Mouse (Mus musculus) heart, adult 10 weeks (tissue): ENCODE data around the gene Ptpra. TPM values are rescaled to one million over a fixed set of nuclear protein-coding genes. Genes with fewer than 3 reads are reported as not detected.

Source experiments
- polyA plus RNA-seq: library from polyadenylated mRNA; stranded (reverse); fragments of 350-450 nt; fragmentation: Illumina TruSeq; extraction: RNeasy Lipid Tissue Mini Kit (QIAGEN cat#74804); gene quantifications from one replicate; pipeline ENCODE4 v1.2.3, GENCODE M21; 2014; ENCODE audit warnings: low read depth, low replicate concordance

Gene Ptpra
- 38.9 TPM for polyA plus RNA-seq

GRCm38 (mm10) chr2:130449794-130450433 is at the start of gene Ptpra:
TSS of gene Ptpra (plus strand) at chr2:130450278.

GRCm38 (mm10) chr2:130404939-130405338 is 45.1 kb upstream of the Ptpra start, which contains the start of the genes Gm28372 and 1700020A23Rik:
TSS of gene Gm28372 (plus strand) at chr2:130405239.
TSS of gene 1700020A23Rik (plus strand) at chr2:130405259.

DNA sequence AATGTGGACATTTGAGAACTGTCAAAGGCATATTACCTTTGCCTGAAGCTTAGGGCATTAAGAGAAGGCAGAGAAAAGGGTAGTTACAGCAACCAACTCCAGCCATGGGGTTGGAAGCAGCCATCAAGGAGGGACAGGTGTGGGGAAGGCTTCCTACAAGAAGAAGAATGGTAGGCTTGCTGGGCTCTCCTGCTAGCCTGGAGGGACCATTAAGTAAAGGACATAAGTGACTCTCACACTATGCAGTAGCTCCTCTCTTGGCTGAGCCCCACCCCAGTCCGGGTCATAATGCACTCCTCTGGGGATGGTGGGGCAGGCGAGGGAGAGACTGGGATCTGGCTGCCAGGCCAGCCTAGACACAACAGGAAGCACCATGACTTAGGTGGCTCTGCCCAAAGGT is 43.9 kb upstream of the Ptpra start, which contains the start of gene Tmem239:
Gene Tmem239, plus strand, starts transcription at position 301 of the 400 bp plus-strand sequence.

GRCm38 (mm10) chr2:130424126-130424853 is 25.8 kb upstream of the Ptpra start, which contains the start of the genes Vps16 and Pced1a:
TSS of gene Vps16 (plus strand) at chr2:130424339.
TSS of gene Pced1a (minus strand) at chr2:130424701.

DNA sequence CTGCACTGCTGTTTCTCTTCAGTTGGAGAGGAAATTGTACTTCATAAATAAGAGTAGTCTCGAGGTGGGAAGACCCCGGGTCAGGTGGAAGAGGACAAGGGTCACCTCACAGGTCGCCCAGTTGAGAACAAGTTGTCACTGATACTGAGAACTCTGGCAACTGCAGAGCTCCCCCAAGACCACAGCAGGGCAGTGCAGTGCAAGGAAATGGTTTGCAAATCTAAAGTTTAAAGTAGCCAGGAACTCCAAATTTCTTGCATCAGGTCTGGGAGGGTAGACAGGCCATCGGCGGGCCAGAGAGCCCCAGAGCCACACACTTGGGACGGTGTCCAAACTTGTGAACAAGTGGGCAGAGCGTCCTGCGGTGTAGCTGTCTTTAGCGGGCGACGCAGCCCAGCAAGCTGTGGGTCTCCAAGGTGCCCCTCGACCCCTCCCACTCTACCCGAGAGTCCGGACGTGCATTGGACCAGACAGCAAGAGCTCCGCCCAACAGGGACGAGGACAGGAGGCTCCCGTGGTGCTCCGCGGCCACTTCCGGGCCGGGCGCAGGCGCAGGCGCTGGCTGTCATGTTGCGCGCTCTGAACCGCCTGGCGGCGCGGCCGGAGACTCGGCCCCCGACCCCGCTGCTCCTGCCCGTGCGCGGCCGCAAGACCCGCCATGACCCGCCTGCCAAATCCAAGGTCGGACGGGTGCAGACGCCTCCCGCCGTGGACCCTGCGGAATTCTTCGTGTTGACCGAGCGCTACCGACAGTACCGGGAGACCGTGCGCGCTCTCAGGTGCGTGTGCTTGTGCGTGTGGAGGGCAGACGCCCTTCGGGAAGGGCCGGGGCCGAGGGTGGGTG is 113.4 kb downstream of the Ptpra start, which contains the start of gene Mrps26:
Gene Mrps26, plus strand, starts transcription at position 531 of the 844 bp plus-strand sequence.

GRCm38 (mm10) chr2:130575873-130576272 is 125.8 kb downstream of the Ptpra start, which contains the start of gene Oxt:
TSS of gene Oxt (plus strand) at chr2:130576173.

DNA sequence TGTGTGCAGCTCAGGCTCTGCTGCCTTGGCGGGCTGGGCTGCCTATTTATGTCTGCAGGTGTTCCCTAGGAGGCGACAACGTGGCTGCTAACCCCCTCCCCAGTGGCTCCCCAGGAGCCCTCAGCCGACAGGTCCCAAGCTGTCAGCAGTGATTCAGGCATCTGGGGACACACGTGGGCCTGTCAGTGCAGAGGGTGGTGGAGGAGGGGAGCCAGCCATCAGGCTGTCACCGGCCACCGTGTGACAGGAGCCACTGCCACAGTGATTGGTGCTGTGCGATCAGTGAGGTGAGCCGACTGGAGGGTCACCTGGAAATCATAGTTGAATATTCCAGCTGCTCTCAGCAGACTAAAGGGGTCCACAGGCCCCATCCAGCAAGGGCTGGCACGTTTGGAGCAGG is 132.5 kb downstream of the Ptpra start, which contains the start of gene Avp:
Gene Avp, minus strand, starts transcription at position 3 of the 400 bp plus-strand sequence.

Other genes starting within 250 kb of the Ptpra start
- 47.6 TPM for gene Nop56, start 175.8 kb upstream of the Ptpra start, polyA plus RNA-seq
- gene Idh3b, start 165.7 kb upstream of the Ptpra start, polyA plus RNA-seq, result 950 TPM
- gene Ebf4, start 155.1 kb upstream of the Ptpra start, polyA plus RNA-seq, result 0.73 TPM
- gene Cpxm1, start 52.7 kb upstream of the Ptpra start, polyA plus RNA-seq, result 9.0 TPM
- gene Gm28372, start 45.0 kb upstream of the Ptpra start, polyA plus RNA-seq, result not detected
- not detected for gene 1700020A23Rik, start 45.0 kb upstream of the Ptpra start, polyA plus RNA-seq
- not detected for gene Tmem239, start 43.8 kb upstream of the Ptpra start, polyA plus RNA-seq
- gene Vps16, start 25.9 kb upstream of the Ptpra start, polyA plus RNA-seq, result 35.1 TPM
- 7.9 TPM for gene Pced1a, start 25.6 kb upstream of the Ptpra start, polyA plus RNA-seq
- 38.3 TPM for gene Mrps26, start 113.5 kb downstream of the Ptpra start, polyA plus RNA-seq
- not detected for gene Oxt, start 125.9 kb downstream of the Ptpra start, polyA plus RNA-seq
- not detected for gene Avp, start 132.3 kb downstream of the Ptpra start, polyA plus RNA-seq
- 7.6 TPM for gene Fastkd5, start 179.7 kb downstream of the Ptpra start, polyA plus RNA-seq
- gene Ubox5, start 179.8 kb downstream of the Ptpra start, polyA plus RNA-seq, result 4.2 TPM
- 6.1 TPM for gene Lzts3, start 192.5 kb downstream of the Ptpra start, polyA plus RNA-seq
- 105 TPM for gene Ddrgk1, start 214.4 kb downstream of the Ptpra start, polyA plus RNA-seq
- 40.9 TPM for gene Itpa, start 217.3 kb downstream of the Ptpra start, polyA plus RNA-seq
- not detected for gene Slc4a11, start 247.2 kb downstream of the Ptpra start, polyA plus RNA-seq